Mouse (Mus musculus): ENCODE data around the gene Pjvk. TPM values are rescaled to one million over a fixed set of nuclear protein-coding genes. Genes with fewer than 3 reads are reported as not detected.
"Not testable (repeated sequence)": the region's sequence is repeated elsewhere in the genome, so short reads cannot be mapped to it uniquely, and the experiment has no call there.

Pjvk gene
- 0.91 and 1.3 TPM in 2 replicates for polyA plus RNA-seq (2016; fragmentation: Nextera tagmentation; extraction: Ambion mirVana)

GRCm38 (mm10) chr2:76647883-76648570, at the start of gene Pjvk, which contains the start of gene Prkra:
Gene Pjvk (plus strand): TSS chr2:76648476.
Gene Prkra (minus strand): TSS chr2:76648015.
- H3K4me3 ChIP-seq (replicated peaks): peak within 1 kb of the TSS; percentile 73
- no peaks in the 10 kb centered on the region for H3K27me3 ChIP-seq
- peak within 1 kb of the TSS; percentile 96 for H3K27ac ChIP-seq
- H3K36me3 ChIP-seq (replicated peaks): peaks cover 9% of the 10 kb centered on the region; the same call in 1 of the 2 replicates
- WGBS: under 1% methylated on average over 36 of the region's 42 CpGs
- peak; percentile 98 for ATAC-seq (ENCODE audit: low FRiP score)
- peak within 1 kb of the TSS; percentile 85 for H3K9ac ChIP-seq
- no peaks in the 10 kb centered on the region for H3K9me3 ChIP-seq
- peak within 1 kb of the TSS; percentile 71 for H3K4me2 ChIP-seq
- H3K4me1 ChIP-seq: peaks cover 15% of the 10 kb centered on the region

GRCm38 (mm10) chr2:76599214-76599613, 49.1 kb upstream of the Pjvk start:
- WGBS: 65% methylated on average over 5 of the region's 5 CpGs
- H3K27ac ChIP-seq: no peak overlapping the region
- H3K9me3 ChIP-seq: no peaks in the 10 kb centered on the region

GRCm38 (mm10) chr2:76602256-76602655, 46.0 kb upstream of the Pjvk start:
- Histone ChIP-seq H3K4me3 (replicated peaks) (no peak overlapping the region), H3K9ac (no peak overlapping the region), H3K4me1 (no peaks in the 10 kb centered on the region), H3K27me3 (no peaks in the 10 kb centered on the region), H3K4me2 (no peak overlapping the region), H3K9me3 (no peaks in the 10 kb centered on the region), H3K27ac (no peak overlapping the region), H3K36me3 (replicated peaks) (no peaks in the 10 kb centered on the region)
- ATAC-seq (ENCODE audit: low FRiP score): no peak
- 96% methylated on average over 1 of the region's 1 CpGs for WGBS

More at GRCm38 (mm10) chr2:76599214-76599613, 49.1 kb upstream of the Pjvk start:
- H3K4me2 ChIP-seq: no peak overlapping the region
- no peak overlapping the region for H3K9ac ChIP-seq
- no peak for ATAC-seq (ENCODE audit: low FRiP score)
- H3K4me1 ChIP-seq: no peaks in the 10 kb centered on the region
- no peaks in the 10 kb centered on the region; the same call in 1 of the 2 replicates for H3K36me3 ChIP-seq (replicated peaks)
- H3K4me3 ChIP-seq (replicated peaks): no peak overlapping the region
- no peaks in the 10 kb centered on the region for H3K27me3 ChIP-seq

- H3K4me1 ChIP-seq: no peaks in the 10 kb centered on the region
- H3K36me3 ChIP-seq (replicated peaks): no peaks in the 10 kb centered on the region
- no peaks in the 10 kb centered on the region for H3K27me3 ChIP-seq
- no peak overlapping the region for H3K4me3 ChIP-seq (replicated peaks)
- WGBS: 82% methylated on average over 3 of the region's 3 CpGs
- H3K4me2 ChIP-seq: no peak overlapping the region
- ATAC-seq (ENCODE audit: low FRiP score): no peak
- no peak overlapping the region for H3K9ac ChIP-seq
- no peaks in the 10 kb centered on the region for H3K9me3 ChIP-seq
- no peak overlapping the region for H3K27ac ChIP-seq
Observed at GRCm38 (mm10) chr2:76606704-76607103, 41.6 kb upstream of the Pjvk start.

- H3K4me1 ChIP-seq: no peaks in the 10 kb centered on the region
- H3K27me3 ChIP-seq: no peaks in the 10 kb centered on the region
- no peak overlapping the region for H3K4me2 ChIP-seq
- H3K27ac ChIP-seq: no peak overlapping the region
- ATAC-seq (ENCODE audit: low FRiP score): no peak
- H3K9me3 ChIP-seq: no peaks in the 10 kb centered on the region
- no peak overlapping the region for H3K4me3 ChIP-seq (replicated peaks)
- H3K36me3 ChIP-seq (replicated peaks): no peaks in the 10 kb centered on the region
- WGBS: 81% methylated on average over 10 of the region's 10 CpGs
- H3K9ac ChIP-seq: no peak overlapping the region
Observed at GRCm38 (mm10) chr2:76610326-76611104, 37.8 kb upstream of the Pjvk start.

GRCm38 (mm10) chr2:76611996-76612395, 36.3 kb upstream of the Pjvk start:
- no peak overlapping the region for H3K9ac ChIP-seq
- 81% methylated on average over 3 of the region's 3 CpGs for WGBS
- H3K4me2 ChIP-seq: no peak overlapping the region
- no peak overlapping the region for H3K27ac ChIP-seq
- H3K9me3 ChIP-seq: no peaks in the 10 kb centered on the region
- H3K4me1 ChIP-seq: no peaks in the 10 kb centered on the region
- no peak for ATAC-seq (ENCODE audit: low FRiP score)
- no peaks in the 10 kb centered on the region for H3K27me3 ChIP-seq
- no peaks in the 10 kb centered on the region for H3K36me3 ChIP-seq (replicated peaks)
- H3K4me3 ChIP-seq (replicated peaks): no peak overlapping the region

- Histone ChIP-seq H3K4me1 (no peaks in the 10 kb centered on the region), H3K36me3 (replicated peaks) (peaks cover 9% of the 10 kb centered on the region), H3K27me3 (no peaks in the 10 kb centered on the region), H3K4me3 (replicated peaks) (no peak overlapping the region), H3K27ac (no peak overlapping the region), H3K9me3 (no peaks in the 10 kb centered on the region), H3K4me2 (no peak overlapping the region), H3K9ac (no peak overlapping the region)
- WGBS: 54% methylated on average over 1 of the region's 1 CpGs
- ATAC-seq (ENCODE audit: low FRiP score): 0 out of 2 replicates have a peak, but pooled peaks have one; percentile 33
Observed at GRCm38 (mm10) chr2:76618078-76618477, 30.2 kb upstream of the Pjvk start.

- WGBS: 93% methylated on average over 5 of the region's 5 CpGs
- no peak overlapping the region for H3K9ac ChIP-seq
Observed at GRCm38 (mm10) chr2:76620188-76620587, 28.1 kb upstream of the Pjvk start.

GRCm38 (mm10) chr2:76621724-76622123, 26.6 kb upstream of the Pjvk start:
- peaks cover 44% of the 10 kb centered on the region for H3K36me3 ChIP-seq (replicated peaks)
- peaks cover 6% of the 10 kb centered on the region for H3K9me3 ChIP-seq
- H3K9ac ChIP-seq: no peak overlapping the region
- H3K27ac ChIP-seq: no peak overlapping the region
- no peak overlapping the region for H3K4me2 ChIP-seq
- H3K27me3 ChIP-seq: no peaks in the 10 kb centered on the region
- no peak for ATAC-seq (ENCODE audit: low FRiP score)
- H3K4me1 ChIP-seq: no peaks in the 10 kb centered on the region
- no peak overlapping the region for H3K4me3 ChIP-seq (replicated peaks)
- 85% methylated on average over 1 of the region's 1 CpGs for WGBS

More at GRCm38 (mm10) chr2:76620188-76620587, 28.1 kb upstream of the Pjvk start:
- ATAC-seq (ENCODE audit: low FRiP score): no peak
- H3K4me1 ChIP-seq: no peaks in the 10 kb centered on the region
- H3K4me2 ChIP-seq: no peak overlapping the region
- H3K27ac ChIP-seq: no peak overlapping the region
- H3K36me3 ChIP-seq (replicated peaks): peaks cover 28% of the 10 kb centered on the region
- no peak overlapping the region for H3K4me3 ChIP-seq (replicated peaks)
- H3K9me3 ChIP-seq: no peaks in the 10 kb centered on the region
- H3K27me3 ChIP-seq: no peaks in the 10 kb centered on the region

GRCm38 (mm10) chr2:76622316-76622715, 26.0 kb upstream of the Pjvk start:
- H3K4me3 ChIP-seq (replicated peaks); H3K27ac ChIP-seq; H3K27me3 ChIP-seq; H3K9ac ChIP-seq; H3K9me3 ChIP-seq; ATAC-seq (ENCODE audit: low FRiP score); H3K4me2 ChIP-seq; H3K4me1 ChIP-seq: not testable (repeated sequence)
- peaks cover 50% of the 10 kb centered on the region for H3K36me3 ChIP-seq (replicated peaks)
- WGBS: 92% methylated on average over 2 of the region's 2 CpGs

GRCm38 (mm10) chr2:76630293-76630692, 18.0 kb upstream of the Pjvk start:
- no peaks in the 10 kb centered on the region for H3K4me1 ChIP-seq
- WGBS: 94% methylated on average over 12 of the region's 12 CpGs
- peaks cover 83% of the 10 kb centered on the region for H3K36me3 ChIP-seq (replicated peaks)

GRCm38 (mm10) chr2:76631600-76631999, 16.7 kb upstream of the Pjvk start:
- H3K4me3 ChIP-seq (replicated peaks): no peak overlapping the region
- no peaks in the 10 kb centered on the region for H3K27me3 ChIP-seq
- ATAC-seq (ENCODE audit: low FRiP score): no peak
- peaks cover 3% of the 10 kb centered on the region for H3K9me3 ChIP-seq
- WGBS: 84% methylated on average over 4 of the region's 4 CpGs
- H3K4me2 ChIP-seq: no peak overlapping the region
- H3K36me3 ChIP-seq (replicated peaks): peaks cover 83% of the 10 kb centered on the region
- H3K4me1 ChIP-seq: no peaks in the 10 kb centered on the region
- H3K27ac ChIP-seq: no peak overlapping the region
- no peak overlapping the region for H3K9ac ChIP-seq

More at GRCm38 (mm10) chr2:76630293-76630692, 18.0 kb upstream of the Pjvk start:
- no peak overlapping the region for H3K4me2 ChIP-seq
- no peak overlapping the region for H3K4me3 ChIP-seq (replicated peaks)
- no peaks in the 10 kb centered on the region for H3K27me3 ChIP-seq
- peaks cover 8% of the 10 kb centered on the region for H3K9me3 ChIP-seq
- H3K27ac ChIP-seq: no peak overlapping the region
- no peak overlapping the region for H3K9ac ChIP-seq
- ATAC-seq (ENCODE audit: low FRiP score): no peak
